Mouse (Mus musculus) ovary, adult 18-20 months (tissue): ENCODE measurements around the gene Adamtsl5.

Source experiments
- DNase-seq: peaks from one replicate; pipeline ENCODE4 v3.0.0; 2022; ENCODE audit warnings: low spot score, mixed read lengths

Gene Adamtsl5

DNA sequence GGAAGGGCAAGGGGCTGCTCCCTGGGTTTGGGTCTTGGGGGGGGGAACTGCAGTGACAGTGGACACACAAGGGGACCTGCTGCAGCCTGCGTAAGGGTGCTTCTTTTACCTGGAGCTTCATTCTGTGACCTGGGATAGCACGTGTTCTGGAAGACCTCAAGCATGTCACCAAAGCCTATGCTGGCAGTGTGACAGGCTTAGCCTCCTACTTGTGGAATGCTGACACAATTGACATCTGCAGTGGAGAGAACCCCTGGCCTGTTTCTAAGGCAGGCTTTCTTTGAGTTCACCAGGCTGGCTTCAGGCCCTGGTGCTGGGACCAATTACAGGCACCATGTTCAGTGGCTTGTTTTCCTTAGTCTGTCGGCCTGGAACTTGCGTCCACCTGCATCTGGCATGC is 53.9 kb downstream of the Adamtsl5 start:
- DNase-seq, result no peak

GRCm38 (mm10) chr10:80293325-80293724 is 54.9 kb downstream of the Adamtsl5 start:
- DNase-seq, result no peak

DNA sequence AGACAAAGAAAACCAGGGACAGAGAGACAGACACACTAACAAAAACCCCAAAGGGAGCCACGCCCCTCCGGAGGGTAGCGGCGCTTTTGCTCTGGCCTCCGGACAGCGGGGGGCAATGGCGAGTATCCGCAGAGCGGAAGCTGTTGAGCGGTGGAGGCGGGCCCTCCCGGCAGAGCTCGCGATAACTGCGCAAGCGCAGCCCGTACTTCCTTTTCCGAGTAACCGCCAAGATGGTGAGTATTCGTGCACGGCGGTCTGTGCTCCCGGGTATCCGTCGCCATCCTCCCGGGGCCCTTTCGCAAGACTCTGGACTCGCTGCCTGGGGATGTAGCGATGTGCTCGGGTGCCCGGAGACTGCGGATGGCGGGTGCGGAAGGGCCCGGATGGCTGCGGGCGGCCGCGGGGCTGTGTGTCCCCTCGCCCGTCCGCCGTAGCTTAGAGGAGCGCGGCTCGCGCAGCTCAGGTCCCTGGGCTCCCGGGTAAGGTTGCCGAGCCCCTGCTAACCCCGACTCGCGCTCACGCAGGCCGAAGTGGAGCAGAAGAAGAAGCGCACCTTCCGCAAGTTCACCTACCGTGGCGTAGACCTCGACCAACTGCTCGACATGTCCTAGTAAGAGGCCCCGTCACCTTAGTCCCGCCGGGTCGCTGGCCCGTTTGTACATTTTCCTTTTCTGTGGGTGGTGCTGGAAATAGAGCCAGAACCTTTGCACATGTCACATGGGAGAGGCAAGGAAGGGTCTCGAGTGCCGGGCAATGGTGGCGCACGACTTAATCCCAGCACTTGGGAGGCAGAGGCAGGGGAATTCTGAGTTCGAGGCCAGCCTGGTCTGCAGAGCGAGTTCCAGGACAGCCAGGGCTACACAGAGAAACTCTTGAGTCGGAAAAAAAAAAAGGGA is 55.7 kb downstream of the Adamtsl5 start, which contains the start of gene Rps15:
Gene Rps15 (plus strand): TSS at position 203 of the 896 bp plus-strand sequence.
- peak; percentile 90 for DNase-seq
